Mouse (Mus musculus): Measurements from ENCODE around the gene Eln.
A peak's percentile ranks its signal among the peaks of the same experiment; 100 is the strongest.

Eln gene

GRCm38 (mm10) chr5:134746890-134747511, at the start of gene Eln:
Gene Eln, minus strand, starts transcription at chr5:134747323.
- DNase-seq = peak in 1 of 2 experiments; percentile 9

- no peak for DNase-seq
Measured at GRCm38 (mm10) chr5:134790080-134790995, 43.2 kb upstream of the Eln start.

GRCm38 (mm10) chr5:134788237-134788636, 41.1 kb upstream of the Eln start:
- DNase-seq = no peak

GRCm38 (mm10) chr5:134785691-134786371, 38.7 kb upstream of the Eln start:
- no peak for DNase-seq

GRCm38 (mm10) chr5:134783794-134784193, 36.7 kb upstream of the Eln start:
- no peak for DNase-seq

GRCm38 (mm10) chr5:134780963-134781362, 33.8 kb upstream of the Eln start:
- no peak for DNase-seq

- DNase-seq = no peak
Measured at GRCm38 (mm10) chr5:134780146-134780545, 33.0 kb upstream of the Eln start.

GRCm38 (mm10) chr5:134776551-134776950, 29.4 kb upstream of the Eln start:
- DNase-seq = no peak

- no peak for DNase-seq
Measured at GRCm38 (mm10) chr5:134772522-134772921, 25.4 kb upstream of the Eln start.

- DNase-seq = no peak
Measured at GRCm38 (mm10) chr5:134771750-134772149, 24.6 kb upstream of the Eln start.

GRCm38 (mm10) chr5:134769181-134769580, 22.1 kb upstream of the Eln start:
- no peak for DNase-seq

GRCm38 (mm10) chr5:134765441-134765840, 18.3 kb upstream of the Eln start:
- no peak for DNase-seq

GRCm38 (mm10) chr5:134763326-134763725, 16.2 kb upstream of the Eln start:
- no peak for DNase-seq

GRCm38 (mm10) chr5:134761409-134762124, 14.4 kb upstream of the Eln start:
- DNase-seq = peak; percentile 9 to 20

- DNase-seq = no peak
Measured at GRCm38 (mm10) chr5:134756031-134756430, 8.9 kb upstream of the Eln start.

GRCm38 (mm10) chr5:134754096-134754495, 7.0 kb upstream of the Eln start:
- no peak for DNase-seq

GRCm38 (mm10) chr5:134750469-134750868, 3.3 kb upstream of the Eln start:
- no peak for DNase-seq

GRCm38 (mm10) chr5:134747947-134748618, 960 bp upstream of the Eln start:
- DNase-seq = peak; percentile 56 to 79

- DNase-seq = peak; percentile 29 to 35
Measured at GRCm38 (mm10) chr5:134747512-134747893, 380 bp upstream of the Eln start.

- no peak for DNase-seq
Measured at GRCm38 (mm10) chr5:134746201-134746600, 922 bp downstream of the Eln start.

- DNase-seq = no peak
Measured at GRCm38 (mm10) chr5:134745801-134746200, 1.3 kb downstream of the Eln start.

GRCm38 (mm10) chr5:134745000-134745399, 2.1 kb downstream of the Eln start:
- DNase-seq = no peak

Measured in cerebellum, adult 18-20 months (tissue).